Mouse (Mus musculus) adrenal gland, postnatal 25 days (tissue): ENCODE results near the gene Bcl6b. TPM values are rescaled to one million over a fixed set of nuclear protein-coding genes. Genes with fewer than 3 reads are reported as not detected.

Experiments used
- DNase-seq: peaks from one replicate; pipeline ENCODE4 v3.0.0; 2021; ENCODE audit warnings: mixed read lengths
- total RNA-seq: library from RNA; stranded (reverse); gene quantifications from 2 replicates; pipeline ENCODE4 v1.2.3, GENCODE M21; 2021

Bcl6b gene
- total RNA-seq, 1 experiment from 2014 or later: 20.5 TPM

- DNase-seq: no peak
Observed at GRCm38 (mm10) chr11:70233016-70233415, 3.4 kb upstream of the Bcl6b start.

- peak; percentile 50 for DNase-seq
Observed at GRCm38 (mm10) chr11:70232546-70232945, 2.9 kb upstream of the Bcl6b start.

GRCm38 (mm10) chr11:70230239-70230727, 685 bp upstream of the Bcl6b start:
- peak; percentile 83 for DNase-seq

GRCm38 (mm10) chr11:70228828-70229227, 770 bp downstream of the Bcl6b start:
- DNase-seq: peak; percentile 89

- DNase-seq: no peak
Observed at GRCm38 (mm10) chr11:70227661-70228245, 1.8 kb downstream of the Bcl6b start.

GRCm38 (mm10) chr11:70227126-70227525, 2.5 kb downstream of the Bcl6b start:
- no peak for DNase-seq

- no peak for DNase-seq
Observed at GRCm38 (mm10) chr11:70226602-70226890, 3.1 kb downstream of the Bcl6b start.

- no peak for DNase-seq
Observed at GRCm38 (mm10) chr11:70225798-70226601, 3.6 kb downstream of the Bcl6b start.

- DNase-seq: no peak
Observed at GRCm38 (mm10) chr11:70223724-70224123, 5.9 kb downstream of the Bcl6b start.

- DNase-seq: no peak
Observed at GRCm38 (mm10) chr11:70221603-70222500, 7.7 kb downstream of the Bcl6b start.

GRCm38 (mm10) chr11:70220731-70221602, 8.6 kb downstream of the Bcl6b start, which contains the start of gene Slc16a13:
Gene Slc16a13 (minus strand): TSS chr11:70221064.
- peak; percentile 93 for DNase-seq

GRCm38 (mm10) chr11:70220323-70220722, 9.3 kb downstream of the Bcl6b start:
- DNase-seq: peak; percentile 31

GRCm38 (mm10) chr11:70219873-70220272, 9.7 kb downstream of the Bcl6b start:
- DNase-seq: no peak

- DNase-seq: no peak
Observed at GRCm38 (mm10) chr11:70218741-70219470, 10.7 kb downstream of the Bcl6b start.

- no peak for DNase-seq
Observed at GRCm38 (mm10) chr11:70218039-70218438, 11.6 kb downstream of the Bcl6b start.

GRCm38 (mm10) chr11:70216103-70216502, 13.5 kb downstream of the Bcl6b start:
- DNase-seq: no peak

GRCm38 (mm10) chr11:70215301-70215700, 14.3 kb downstream of the Bcl6b start:
- DNase-seq: no peak

- no peak for DNase-seq
Observed at GRCm38 (mm10) chr11:70214856-70215209, 14.8 kb downstream of the Bcl6b start.

GRCm38 (mm10) chr11:70214191-70214855, 15.3 kb downstream of the Bcl6b start:
- peak; percentile 45 for DNase-seq

- DNase-seq: no peak
Observed at GRCm38 (mm10) chr11:70213736-70214135, 15.9 kb downstream of the Bcl6b start.
